Mouse (Mus musculus): Measurements from ENCODE around the gene Pdss1. TPM values are rescaled to one million over a fixed set of nuclear protein-coding genes. Genes with fewer than 3 reads are reported as not detected.

Gene Pdss1
- polyA plus RNA-seq, 1 experiment from 2014 or later, result 13.1 TPM

DNA sequence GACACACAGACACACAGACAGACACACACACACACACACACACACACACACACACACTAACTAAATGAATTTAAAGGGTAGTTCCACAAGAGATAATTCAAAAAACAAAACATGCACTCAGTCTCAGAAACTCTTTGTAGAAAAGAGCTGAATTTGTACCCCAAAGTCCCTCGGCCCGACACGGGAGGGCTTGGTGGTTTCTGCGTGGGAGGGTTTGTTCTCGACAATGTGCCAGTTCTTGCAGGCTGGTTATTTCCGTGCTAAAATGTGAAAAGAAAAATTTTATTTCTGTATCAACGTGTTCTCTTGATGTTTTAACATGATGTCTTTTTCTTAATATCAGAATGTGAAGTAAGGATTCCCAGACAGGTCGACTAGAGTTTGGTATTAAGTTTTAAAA, 66.9 kb downstream of the Pdss1 start:
- Histone ChIP-seq H3K4me1 (replicated peaks; ENCODE audit: control insufficient read depth, insufficient read depth) (no peaks in the 10 kb centered on the region), H3K9me3 (ENCODE audit: control insufficient read depth, low read length) (no peaks in the 10 kb centered on the region), H3K27ac (replicated peaks) (no peak overlapping the region), H3K4me2 (replicated peaks; ENCODE audit: low read depth) (no peak overlapping the region), H3K36me3 (ENCODE audit: control insufficient read depth, insufficient read depth, low read length) (no peaks in the 10 kb centered on the region), H3K4me3 (ENCODE audit: low read depth, low read length) (no peak overlapping the region), H3K9ac (ENCODE audit: low read length) (no peak overlapping the region), H3K27me3 (ENCODE audit: control insufficient read depth, insufficient read depth, low read length) (no peaks in the 10 kb centered on the region)
- DNase-seq (ENCODE audit: low spot score), result no peak
- ATAC-seq (ENCODE audit: low FRiP score, low TSS enrichment), result no peak
- TF ChIP-seq EP300 (optimal IDR thresholded peaks at IDR 0.05), result no peak
- TF ChIP-seq CTCF (IDR thresholded peaks at IDR 0.05; ENCODE audit: low read depth), result no peak
- WGBS, result 86% methylated on average over 8 of the region's 8 CpGs

DNA sequence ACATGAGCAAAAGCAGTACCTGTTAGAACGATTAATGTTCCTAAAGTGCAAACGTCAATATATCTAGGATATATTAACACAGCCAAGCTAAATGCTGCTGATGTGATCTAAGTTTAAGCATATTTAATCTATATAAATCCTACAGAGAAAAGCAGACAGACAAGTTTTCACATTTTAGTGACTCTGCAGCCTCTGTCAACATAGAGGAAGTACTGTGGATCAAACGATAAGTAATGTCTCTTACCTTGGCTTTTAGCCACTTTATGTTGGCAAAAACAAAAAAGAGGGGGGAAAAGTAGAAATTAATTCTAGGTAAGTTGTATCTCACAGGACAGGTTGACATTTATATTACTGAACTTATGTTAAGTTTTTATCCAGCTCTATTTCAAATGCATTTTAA, 67.6 kb downstream of the Pdss1 start:
- no peaks in the 10 kb centered on the region for H3K27me3 ChIP-seq (ENCODE audit: control insufficient read depth, insufficient read depth, low read length)
- DNase-seq (ENCODE audit: low spot score), result no peak

GRCm38 (mm10) chr2:22977387-22977973, 82.2 kb downstream of the Pdss1 start:
- TF ChIP-seq CTCF (IDR thresholded peaks at IDR 0.05; ENCODE audit: low read depth), result no peak
- Histone ChIP-seq H3K36me3 (ENCODE audit: control insufficient read depth, insufficient read depth, low read length) (no peaks in the 10 kb centered on the region), H3K4me1 (replicated peaks; ENCODE audit: control insufficient read depth, insufficient read depth) (no peaks in the 10 kb centered on the region), H3K27ac (replicated peaks) (no peak overlapping the region), H3K4me2 (replicated peaks; ENCODE audit: low read depth) (no peak overlapping the region), H3K9ac (ENCODE audit: low read length) (no peak overlapping the region), H3K27me3 (ENCODE audit: control insufficient read depth, insufficient read depth, low read length) (no peaks in the 10 kb centered on the region), H3K4me3 (ENCODE audit: low read depth, low read length) (no peak overlapping the region), H3K9me3 (ENCODE audit: control insufficient read depth, low read length) (no peaks in the 10 kb centered on the region)
- WGBS, result 64% methylated on average over 3 of the region's 3 CpGs
- no peak for ATAC-seq (ENCODE audit: low FRiP score, low TSS enrichment)
- DNase-seq (ENCODE audit: low spot score), result no peak

More for the DNA sequence above, 67.6 kb downstream of the Pdss1 start:
- H3K4me3 ChIP-seq (ENCODE audit: low read depth, low read length), result no peak overlapping the region
- no peaks in the 10 kb centered on the region for H3K4me1 ChIP-seq (replicated peaks; ENCODE audit: control insufficient read depth, insufficient read depth)
- H3K4me2 ChIP-seq (replicated peaks; ENCODE audit: low read depth), result no peak overlapping the region
- TF ChIP-seq CTCF (IDR thresholded peaks at IDR 0.05; ENCODE audit: low read depth) (no peak), EP300 (optimal IDR thresholded peaks at IDR 0.05) (no peak)
- no peak for ATAC-seq (ENCODE audit: low FRiP score, low TSS enrichment)
- H3K9me3 ChIP-seq (ENCODE audit: control insufficient read depth, low read length), result no peaks in the 10 kb centered on the region
- H3K27ac ChIP-seq (replicated peaks), result no peak overlapping the region
- H3K36me3 ChIP-seq (ENCODE audit: control insufficient read depth, insufficient read depth, low read length), result no peaks in the 10 kb centered on the region
- no peak overlapping the region for H3K9ac ChIP-seq (ENCODE audit: low read length)
- 35% methylated on average over 3 of the region's 3 CpGs for WGBS

- 82% methylated on average over 2 of the region's 2 CpGs for WGBS
- H3K4me1 ChIP-seq (replicated peaks; ENCODE audit: control insufficient read depth, insufficient read depth), result no peaks in the 10 kb centered on the region
- TF ChIP-seq EP300 (optimal IDR thresholded peaks at IDR 0.05), result no peak
- TF ChIP-seq CTCF (IDR thresholded peaks at IDR 0.05; ENCODE audit: low read depth), result no peak
- no peaks in the 10 kb centered on the region for H3K36me3 ChIP-seq (ENCODE audit: control insufficient read depth, insufficient read depth, low read length)
- DNase-seq (ENCODE audit: low spot score), result no peak
- no peak overlapping the region for H3K27ac ChIP-seq (replicated peaks)
- ATAC-seq (ENCODE audit: low FRiP score, low TSS enrichment), result no peak
- H3K9me3 ChIP-seq (ENCODE audit: control insufficient read depth, low read length), result no peaks in the 10 kb centered on the region
- H3K27me3 ChIP-seq (ENCODE audit: control insufficient read depth, insufficient read depth, low read length), result no peaks in the 10 kb centered on the region
- H3K9ac ChIP-seq (ENCODE audit: low read length), result no peak overlapping the region
- no peak overlapping the region for H3K4me2 ChIP-seq (replicated peaks; ENCODE audit: low read depth)
- no peak overlapping the region for H3K4me3 ChIP-seq (ENCODE audit: low read depth, low read length)
Measured at GRCm38 (mm10) chr2:22985973-22986657, 90.8 kb downstream of the Pdss1 start.

Other genes starting within 250 kb of the Pdss1 start
- 0.79 and 1.5 TPM in 2 replicates for gene Apbb1ip, start 121.4 kb upstream of the Pdss1 start, polyA plus RNA-seq (2015; fragmentation: Nextera tagmentation; extraction: Ambion mirVana)
- 40.7 and 42.4 TPM in 2 replicates for gene Abi1, start 144.7 kb downstream of the Pdss1 start, polyA plus RNA-seq (2015; fragmentation: Nextera tagmentation; extraction: Ambion mirVana)
- gene Acbd5, start 172.6 kb downstream of the Pdss1 start, polyA plus RNA-seq (2015; fragmentation: Nextera tagmentation; extraction: Ambion mirVana), result 27.8 and 32.9 TPM in 2 replicates

Data from stomach, postnatal 0 days (tissue).